Mouse (Mus musculus): Measurements from ENCODE around the gene Ppp2r3c.

Gene Ppp2r3c

DNA sequence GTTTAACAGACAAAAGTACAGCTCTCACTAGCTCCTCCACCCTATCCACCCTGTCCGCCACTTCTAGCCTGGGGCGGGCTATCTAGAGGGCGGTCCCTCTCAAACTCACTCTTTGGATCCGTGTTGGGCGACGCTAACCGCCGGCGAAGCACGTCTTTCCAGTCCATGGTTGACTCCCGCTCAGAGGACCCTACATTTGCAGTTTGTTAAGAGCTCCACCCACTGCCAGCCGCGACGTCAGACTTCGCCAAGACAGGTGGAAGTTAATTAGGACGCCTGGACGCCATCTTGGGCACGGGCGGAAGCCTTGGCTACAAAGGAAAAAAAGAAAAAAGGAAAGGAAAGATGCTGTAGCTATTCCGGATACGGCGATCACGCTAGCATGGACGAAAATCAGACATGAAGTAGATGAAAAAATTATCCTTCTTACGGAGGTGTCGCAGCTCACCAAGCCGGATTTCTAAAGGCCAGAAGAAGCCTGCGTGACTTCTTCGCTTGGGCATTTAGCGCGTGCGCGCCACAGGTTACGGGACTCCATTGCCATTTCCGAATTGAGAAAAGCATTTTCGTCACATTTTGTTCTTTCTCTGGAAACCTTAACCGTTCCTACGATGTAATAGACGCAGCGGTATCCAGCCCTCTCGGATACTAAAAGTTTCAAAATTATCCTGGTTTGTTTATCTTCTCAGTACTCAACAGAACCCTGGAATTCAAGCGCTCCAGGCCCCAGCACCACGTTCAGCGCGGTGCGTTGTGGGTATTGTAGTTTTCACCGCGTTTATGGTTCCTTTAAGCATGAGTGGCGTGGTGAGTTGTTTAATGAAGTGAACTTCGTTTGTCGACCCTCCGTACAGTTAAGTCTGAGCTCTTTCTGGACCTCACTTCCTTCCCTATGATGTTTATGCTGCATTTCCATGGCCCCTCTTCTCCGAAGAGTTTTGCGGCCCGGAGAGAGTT is at the start of gene Ppp2r3c:
Ppp2r3c (minus strand) TSS at position 514 of the 957 bp plus-strand sequence.
- TF ChIP-seq GATA4 (IDR thresholded peaks at IDR 0.05; ENCODE audit: insufficient replicate concordance, low read length): no peak; the same call in 1 of the 2 replicates

DNA sequence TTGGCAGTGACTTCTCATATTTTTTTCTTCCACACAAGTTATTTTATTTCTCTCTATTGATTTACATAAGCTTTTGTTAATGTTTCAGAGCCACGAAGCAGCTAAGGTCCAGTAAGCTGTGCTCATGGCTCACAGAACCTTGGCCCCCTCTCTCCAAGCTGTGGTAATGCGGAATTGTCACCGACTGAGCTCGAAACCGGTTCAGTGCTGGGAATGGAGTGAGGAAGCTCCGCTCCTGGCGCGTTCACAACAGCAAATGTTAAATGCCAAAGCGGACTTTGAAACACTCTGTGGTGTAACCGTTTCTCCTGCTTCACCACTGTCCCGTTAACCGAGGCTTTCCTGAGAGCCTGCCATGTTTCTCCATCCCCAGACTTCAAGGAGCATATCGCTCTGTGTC is 41.8 kb upstream of the Ppp2r3c start:
- TF ChIP-seq GATA4 (IDR thresholded peaks at IDR 0.05; ENCODE audit: insufficient replicate concordance, low read length): no peak

DNA sequence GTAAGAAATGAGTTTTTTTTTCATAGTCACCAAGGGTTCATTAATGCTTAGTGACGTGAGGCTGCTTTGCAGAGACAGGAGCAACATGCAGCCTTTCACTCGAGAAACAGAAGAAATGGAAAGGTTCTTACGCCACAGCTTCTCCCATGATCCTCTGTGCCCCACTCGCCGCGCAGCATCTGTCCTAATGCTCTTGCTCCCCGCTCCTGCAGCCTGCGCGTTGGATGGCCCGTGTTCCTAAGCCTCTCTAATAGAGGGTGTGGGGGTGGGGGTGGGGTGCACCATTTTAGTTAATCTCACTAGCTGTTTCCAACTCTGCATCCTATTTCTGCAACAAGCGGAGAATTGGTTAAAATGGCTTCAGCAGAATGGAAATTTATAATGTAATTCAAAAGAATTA is 41.2 kb upstream of the Ppp2r3c start:
- no peak for TF ChIP-seq GATA4 (IDR thresholded peaks at IDR 0.05; ENCODE audit: insufficient replicate concordance, low read length)

DNA sequence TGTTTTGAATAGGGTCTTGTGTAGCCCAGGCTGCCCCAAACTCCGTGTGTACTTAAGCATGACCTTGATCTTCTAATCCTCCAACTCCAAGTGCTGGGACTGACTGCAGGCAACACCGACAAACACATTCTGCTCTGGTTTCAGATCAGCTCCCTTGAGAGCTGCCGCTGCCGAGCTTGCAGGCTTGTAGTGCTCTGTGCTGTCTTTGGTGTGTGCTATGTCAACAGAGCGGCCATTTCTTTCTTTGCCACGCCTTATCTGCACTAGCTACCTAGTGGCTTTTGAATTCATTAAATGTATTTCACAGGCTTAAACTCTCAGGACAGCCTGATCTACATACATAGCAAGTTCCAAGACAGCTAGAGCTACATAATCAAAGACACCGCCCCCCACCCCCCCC is 30.9 kb upstream of the Ppp2r3c start:
- TF ChIP-seq GATA4 (IDR thresholded peaks at IDR 0.05; ENCODE audit: insufficient replicate concordance, low read length): no peak

DNA sequence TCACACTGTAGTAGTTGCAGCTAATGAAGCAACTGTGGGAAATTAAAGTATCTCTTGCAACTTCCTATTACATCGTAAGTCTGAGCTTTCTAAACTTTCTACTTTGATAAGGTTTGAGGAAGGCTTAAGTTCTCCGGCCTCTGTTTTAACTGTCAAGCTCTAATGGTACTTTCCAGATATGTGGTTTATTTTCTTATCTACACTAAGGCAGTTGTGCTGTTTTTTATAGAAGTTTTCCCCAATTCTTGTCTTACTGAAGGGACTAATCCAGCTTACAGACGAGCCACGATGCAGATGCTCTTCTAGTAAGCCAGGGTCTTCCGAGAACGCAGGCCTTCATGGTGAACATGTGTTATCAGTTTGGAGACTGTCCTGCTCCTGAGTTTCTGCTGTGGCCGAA is 26.6 kb upstream of the Ppp2r3c start:
- TF ChIP-seq GATA4 (IDR thresholded peaks at IDR 0.05; ENCODE audit: insufficient replicate concordance, low read length): no peak

DNA sequence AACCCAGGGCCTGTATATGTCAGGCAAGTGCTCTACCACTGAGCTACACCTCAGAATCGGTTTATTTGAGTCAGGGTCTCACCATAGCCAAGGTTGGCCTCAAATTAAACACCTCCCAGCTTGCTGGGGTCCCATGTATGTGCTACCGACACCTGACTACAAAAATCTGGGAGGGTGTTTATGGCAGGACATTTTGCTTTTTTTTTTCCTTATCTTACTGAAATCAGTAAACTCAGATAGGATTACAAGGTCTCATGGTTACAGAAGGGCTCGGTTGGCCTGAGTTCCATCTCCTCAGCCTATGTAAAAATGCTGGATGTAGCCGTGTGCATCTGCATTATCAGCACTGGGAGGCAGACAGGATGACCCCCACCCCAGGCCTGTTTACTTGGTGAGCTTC is 26.0 kb upstream of the Ppp2r3c start:
- TF ChIP-seq GATA4 (IDR thresholded peaks at IDR 0.05; ENCODE audit: insufficient replicate concordance, low read length): no peak

DNA sequence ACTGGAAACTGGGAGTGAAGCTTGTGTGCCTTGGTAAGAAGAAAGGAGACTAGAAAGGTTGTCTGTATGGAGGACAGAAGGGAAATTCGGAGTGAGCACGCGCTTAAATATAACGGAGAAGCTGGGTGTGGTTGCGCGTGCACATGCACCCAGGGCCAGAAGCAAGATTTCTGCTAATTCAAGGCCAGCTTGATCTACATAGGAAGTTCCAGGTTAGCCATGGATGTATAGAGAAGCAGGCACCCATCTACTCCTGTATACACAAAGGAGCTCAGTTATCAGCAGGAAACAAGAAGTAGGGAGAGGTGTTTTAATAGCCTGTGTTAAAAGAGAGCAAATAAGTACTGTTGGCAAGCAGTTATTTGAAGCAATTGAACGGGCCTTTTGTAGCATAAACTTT is 22.9 kb upstream of the Ppp2r3c start:
- TF ChIP-seq GATA4 (IDR thresholded peaks at IDR 0.05; ENCODE audit: insufficient replicate concordance, low read length): no peak

DNA sequence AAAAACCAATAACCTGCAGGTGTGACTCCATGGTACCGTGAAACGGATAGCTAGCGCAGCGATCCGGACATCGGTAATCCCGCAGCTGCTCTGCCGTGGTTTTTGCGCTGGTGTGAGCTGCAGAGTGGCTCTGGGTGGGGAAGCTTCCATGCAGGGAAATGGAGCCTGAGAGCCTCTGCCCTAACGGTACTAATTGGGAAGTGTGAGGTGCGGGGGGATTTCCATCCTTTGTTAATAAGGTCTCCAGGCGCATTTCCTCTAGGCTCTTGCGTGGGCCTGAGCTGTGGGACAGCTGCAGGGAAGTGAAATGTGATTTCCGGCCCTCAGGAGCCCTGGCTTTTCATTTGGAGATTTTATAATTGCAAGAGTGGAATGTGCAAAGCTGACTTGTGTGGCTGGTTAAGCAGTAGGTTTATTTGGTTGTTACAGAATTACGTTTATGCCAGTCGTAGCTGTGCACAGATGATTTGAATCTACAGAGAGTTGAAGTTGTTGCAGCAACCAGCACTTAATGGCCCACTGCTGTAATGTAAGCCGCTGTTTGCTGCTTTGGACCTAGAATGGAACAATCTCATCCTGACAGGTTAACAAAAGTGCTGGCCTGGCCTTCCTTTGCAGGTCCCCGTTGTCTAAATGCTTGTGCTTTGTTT is 19.0 kb upstream of the Ppp2r3c start:
- TF ChIP-seq GATA4 (IDR thresholded peaks at IDR 0.05; ENCODE audit: insufficient replicate concordance, low read length): no peak

DNA sequence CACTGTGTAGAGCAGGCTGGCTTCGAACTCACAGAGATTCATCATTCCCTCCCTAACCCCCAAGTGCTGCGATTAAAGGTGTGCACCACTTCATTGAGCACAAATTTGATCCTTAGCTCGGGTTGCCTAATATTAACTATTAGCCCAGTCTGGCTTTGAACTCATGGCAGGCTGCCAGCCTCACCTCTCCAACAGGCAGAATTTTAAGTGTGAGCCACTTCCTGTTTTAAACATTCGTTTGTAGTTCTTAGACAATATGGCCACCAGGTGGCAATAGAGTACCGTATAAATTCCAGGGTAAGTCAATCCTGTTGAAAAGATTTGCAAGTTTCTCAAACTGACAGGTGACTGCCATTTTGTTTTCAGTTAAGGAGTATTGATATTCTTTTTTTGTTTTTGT is 12.4 kb upstream of the Ppp2r3c start:
- no peak for TF ChIP-seq GATA4 (IDR thresholded peaks at IDR 0.05; ENCODE audit: insufficient replicate concordance, low read length)

DNA sequence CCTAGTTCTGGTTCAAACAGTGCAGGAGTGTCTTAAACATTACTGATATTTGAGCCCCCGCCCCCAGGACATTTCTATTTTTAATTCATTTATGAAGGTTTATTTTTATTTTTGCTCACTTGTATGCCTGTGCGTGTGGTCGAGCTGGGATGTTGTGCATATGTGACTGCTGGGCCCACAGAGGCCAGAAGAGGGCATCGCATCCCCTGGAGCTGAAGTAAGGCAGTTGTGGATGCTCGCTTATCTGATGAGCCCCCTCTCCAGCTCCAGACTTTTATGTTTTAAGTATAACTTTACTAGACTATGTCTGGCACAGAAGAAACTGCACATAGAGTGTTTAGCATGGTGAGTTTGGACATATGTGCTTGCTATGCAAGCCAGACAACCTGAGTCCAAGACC is 11.1 kb upstream of the Ppp2r3c start:
- TF ChIP-seq GATA4 (IDR thresholded peaks at IDR 0.05; ENCODE audit: insufficient replicate concordance, low read length): no peak

DNA sequence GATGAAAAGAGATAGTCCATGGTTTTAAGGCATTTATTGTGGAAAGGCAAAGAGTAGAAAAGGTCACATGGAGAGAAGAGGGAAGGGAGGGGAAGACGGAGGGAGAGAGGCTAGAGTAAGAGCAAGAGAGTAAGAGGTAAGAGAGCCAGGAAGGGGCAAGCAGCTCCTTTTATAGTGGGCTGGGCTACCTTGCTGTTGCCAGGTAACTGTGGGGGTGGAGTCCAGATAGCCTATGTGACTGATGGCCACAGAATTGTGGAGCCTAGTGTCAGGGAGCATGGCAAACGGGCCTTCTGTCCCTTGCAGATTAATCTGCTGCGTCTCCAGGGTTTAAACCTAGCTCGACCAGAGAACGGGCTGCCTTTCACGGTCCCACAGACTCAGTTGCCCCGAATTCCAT is 9.0 kb upstream of the Ppp2r3c start:
- TF ChIP-seq GATA4 (IDR thresholded peaks at IDR 0.05; ENCODE audit: insufficient replicate concordance, low read length): no peak

DNA sequence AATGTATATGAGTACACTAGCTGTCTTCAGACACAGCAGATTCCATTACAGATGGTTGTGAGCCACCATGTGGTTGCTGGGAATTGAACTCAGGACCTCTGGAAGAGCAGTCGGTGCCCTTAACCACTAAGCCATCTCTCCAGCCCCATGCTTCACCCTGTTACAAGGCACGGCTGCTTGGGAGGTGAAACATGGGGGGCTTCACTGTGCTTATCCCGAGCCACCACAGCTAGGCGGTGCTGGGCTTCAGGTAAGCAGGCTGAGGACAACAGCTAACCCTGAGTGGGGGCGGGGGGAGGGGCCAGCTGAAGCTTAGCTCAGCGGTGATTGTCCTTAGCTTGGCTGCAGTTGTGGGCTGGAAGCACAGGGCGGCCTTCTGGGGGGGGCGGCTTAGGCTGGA is 6.7 kb upstream of the Ppp2r3c start:
- TF ChIP-seq GATA4 (IDR thresholded peaks at IDR 0.05; ENCODE audit: insufficient replicate concordance, low read length): no peak

DNA sequence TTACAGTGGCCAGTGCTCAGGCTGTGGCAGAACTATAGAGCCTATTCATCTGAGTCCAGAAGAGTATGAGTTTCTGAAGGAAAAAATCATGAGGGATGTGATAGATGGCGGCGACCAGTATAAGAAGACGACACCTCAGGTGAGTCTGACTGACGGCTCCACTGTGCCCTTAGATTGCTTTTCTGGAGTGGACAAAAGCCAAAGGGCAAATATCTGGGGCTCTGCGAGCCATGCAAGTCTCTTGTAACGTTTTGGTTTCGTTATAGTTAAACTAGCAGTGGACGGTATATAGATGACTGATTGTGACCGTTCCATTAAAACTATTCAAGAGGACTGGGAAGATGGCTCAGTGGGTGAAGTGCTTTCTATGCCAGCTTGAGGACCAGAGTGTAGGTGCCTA is 5.9 kb upstream of the Ppp2r3c start:
- TF ChIP-seq GATA4 (IDR thresholded peaks at IDR 0.05; ENCODE audit: insufficient replicate concordance, low read length): no peak

DNA sequence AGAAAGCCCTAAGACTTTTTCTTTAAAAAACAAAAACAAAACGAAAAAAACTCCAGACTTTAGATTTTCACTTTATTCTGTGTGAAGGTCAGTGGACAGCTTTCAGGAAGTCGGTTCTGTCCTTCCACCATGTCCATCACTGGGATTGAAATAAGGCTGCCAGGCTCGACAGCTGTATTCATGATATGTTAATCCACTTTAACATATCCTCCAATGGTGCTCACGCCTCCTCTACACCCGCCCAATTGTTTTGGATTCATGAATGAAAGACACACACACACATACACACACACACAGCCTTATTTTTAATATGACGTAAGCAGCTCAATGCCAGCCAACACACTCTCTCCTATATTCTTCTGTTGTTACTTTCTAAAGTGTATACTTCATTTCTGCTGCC is 4.8 kb upstream of the Ppp2r3c start:
- TF ChIP-seq GATA4 (IDR thresholded peaks at IDR 0.05; ENCODE audit: insufficient replicate concordance, low read length): no peak

DNA sequence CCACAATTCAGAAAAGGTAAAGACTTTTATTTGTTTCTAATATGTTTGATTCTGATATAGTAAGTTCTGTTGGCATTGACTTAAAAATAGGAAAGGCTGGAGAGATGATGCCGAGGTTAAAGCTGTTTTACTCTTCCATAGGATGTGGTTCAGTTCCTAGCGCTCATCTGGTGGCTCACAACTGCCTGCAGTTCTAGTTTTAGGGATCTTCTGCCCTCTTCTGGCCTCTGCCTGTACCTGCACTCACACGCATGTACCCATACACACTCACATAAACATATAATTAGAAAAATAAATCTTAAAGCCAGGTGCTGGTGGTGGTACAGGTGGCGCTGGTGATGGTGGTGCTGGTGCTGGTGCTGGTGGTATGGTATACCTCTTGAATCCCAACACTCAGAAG is 3.6 kb upstream of the Ppp2r3c start:
- TF ChIP-seq GATA4 (IDR thresholded peaks at IDR 0.05; ENCODE audit: insufficient replicate concordance, low read length): no peak

Measured in liver, adult (tissue).